Mouse (Mus musculus) liver, adult 2 months (tissue): ENCODE measurements at regions not wholly inside any gene's neighbourhood (a gene's known extent, or its start where the extent isn't known, plus 50 kb on each side); places are given as distances from the start of the nearest gene placed in this dataset.

Experiments used
- CTCF ChIP-seq: fragments of 200-500 bp; IDR thresholded peaks from 2 replicates; pipeline ENCODE4 v1.5.1; 2011; ENCODE audit warnings: low read depth, low read length, control low read depth
- POLR2A ChIP-seq: fragments of 200-500 bp; IDR thresholded peaks from 2 replicates; pipeline ENCODE4 v1.6.1; 2011; ENCODE audit warnings: low read length, control low read depth; ENCODE audit not compliant: insufficient read depth; ENCODE audit errors: extremely low read depth

GRCm38 (mm10) chr6:7752885-7753611 lies 60.0 kb upstream of the Asns start:
- TF ChIP-seq POLR2A (no peak), CTCF (no peak)
